Mouse (Mus musculus) small intestine, adult 2 months (tissue): ENCODE measurements around the gene Zfp772. TPM values are rescaled to one million over a fixed set of nuclear protein-coding genes. Genes with fewer than 3 reads are reported as not detected.
A peak's percentile ranks its signal among the peaks of the same experiment; 100 is the strongest.
"Not testable (repeated sequence)": the region's sequence is repeated elsewhere in the genome, so short reads cannot be mapped to it uniquely, and the experiment has no call there.

Experiments
- H3K27ac ChIP-seq: fragments of 200-500 bp; 2 replicates; pipeline ENCODE4 v1.5.1; 2012; ENCODE audit warnings: low read depth, low read length, control low read depth, inconsistent platforms; ENCODE audit not compliant: insufficient read depth
- H3K27me3 ChIP-seq: fragments of 200-500 bp; 2 replicates; pipeline ENCODE4 v1.6.1; 2012; ENCODE audit warnings: mild to moderate bottlenecking, moderate library complexity, low read length, inconsistent platforms; ENCODE audit not compliant: control insufficient read depth, insufficient read depth
- H3K36me3 ChIP-seq: fragments of 200-500 bp; 2 replicates; pipeline ENCODE4 v1.6.1; 2012; ENCODE audit warnings: mild to moderate bottlenecking, low read length, control low read depth, inconsistent platforms; ENCODE audit not compliant: control insufficient read depth, insufficient read depth
- H3K4me1 ChIP-seq: fragments of 200-500 bp; 2 replicates; pipeline ENCODE4 v1.6.1; 2012; ENCODE audit warnings: low read length, inconsistent platforms, mixed read lengths; ENCODE audit not compliant: control insufficient read depth, insufficient read depth, insufficient read length
- H3K4me3 ChIP-seq: fragments of 200-500 bp; 2 replicates; pipeline ENCODE4 v1.5.1; 2012; ENCODE audit warnings: low read depth, mild to moderate bottlenecking, control low read depth, inconsistent platforms, low read length, moderate library complexity
- CTCF ChIP-seq: fragments of 200-500 bp; IDR thresholded peaks from 2 replicates; pipeline ENCODE4 v1.5.1; 2012; ENCODE audit warnings: low read depth, mild to moderate bottlenecking, control low read depth, inconsistent platforms, low read length, moderate library complexity, mixed read lengths; ENCODE audit not compliant: insufficient replicate concordance, insufficient read length; ENCODE audit errors: extremely low read depth
- POLR2A ChIP-seq: fragments of 200-500 bp; IDR thresholded peaks from 2 replicates; pipeline ENCODE4 v1.6.1; 2012; ENCODE audit warnings: low read depth, mild to moderate bottlenecking, control low read depth, inconsistent platforms, low read length, moderate library complexity
- WGBS: fragments of 180-500 bp; shearing (Covaris S2); methylation state at CpG from one replicate; pipeline ENCODE4 v1.1.7; 2018; 5-methylcytosine and 5-hydroxymethylcytosine counted together
- polyA plus RNA-seq: library from polyadenylated mRNA; depleted of rRNA; stranded (reverse); fragments of >200 nt; gene quantifications from 2 replicates; pipeline ENCODE4 v1.2.3, GENCODE M21; 2012; rRNA removed

Gene Zfp772
- polyA plus RNA-seq = 0.32 and 0.34 TPM in 2 replicates

- not testable (repeated sequence) for H3K27me3 ChIP-seq, H3K4me1 ChIP-seq, H3K27ac ChIP-seq, H3K36me3 ChIP-seq
- WGBS = under 1% methylated on average over 24 of the region's 24 CpGs
- peak within 1 kb of the TSS; percentile 65 for H3K4me3 ChIP-seq
Observed at GRCm38 (mm10) chr7:7209313-7210151, at the start of gene Zfp772. Gene Zfp772 (minus strand): TSS chr7:7209998.

GRCm38 (mm10) chr7:7247228-7247627, 37.4 kb upstream of the Zfp772 start, which contains the start of gene Vmn2r29:
Gene Vmn2r29 (minus strand): TSS chr7:7247328.
- no CpG with 5 or more reads among the region's 1 CpGs for WGBS
- H3K4me1 ChIP-seq, H3K27ac ChIP-seq, H3K4me3 ChIP-seq, H3K27me3 ChIP-seq, H3K36me3 ChIP-seq: not testable (repeated sequence)

GRCm38 (mm10) chr7:7188191-7188942, 21.4 kb downstream of the Zfp772 start:
- Histone ChIP-seq H3K4me3 (peak overlapping the region; percentile 55), H3K4me1 (no peaks in the 10 kb centered on the region), H3K27ac (no peak overlapping the region), H3K36me3 (no peaks in the 10 kb centered on the region), H3K27me3 (no peaks in the 10 kb centered on the region)
- 8% methylated on average over 18 of the region's 18 CpGs for WGBS
- TF ChIP-seq CTCF (peak; percentile 92), POLR2A (no peak)

- H3K4me1 ChIP-seq = no peaks in the 10 kb centered on the region
- 8% methylated on average over 13 of the region's 13 CpGs for WGBS
- H3K4me3 ChIP-seq = no peak overlapping the region; the same call in 1 of the 2 replicates
- H3K27ac ChIP-seq = no peak overlapping the region
- H3K36me3 ChIP-seq = peaks cover 2% of the 10 kb centered on the region; the same call in 1 of the 2 replicates
- H3K27me3 ChIP-seq = no peaks in the 10 kb centered on the region
- TF ChIP-seq CTCF = no peak
- TF ChIP-seq POLR2A = no peak
Observed at GRCm38 (mm10) chr7:7187417-7188190, 22.2 kb downstream of the Zfp772 start.

- peaks cover 14% of the 10 kb centered on the region for H3K36me3 ChIP-seq
- H3K27me3 ChIP-seq = no peaks in the 10 kb centered on the region
- H3K27ac ChIP-seq = no peak overlapping the region
- 91% methylated on average over 1 of the region's 1 CpGs for WGBS
- no peak overlapping the region for H3K4me3 ChIP-seq
- H3K4me1 ChIP-seq = no peaks in the 10 kb centered on the region
- TF ChIP-seq CTCF (no peak), POLR2A (no peak)
Observed at GRCm38 (mm10) chr7:7185897-7186296, 23.9 kb downstream of the Zfp772 start.

- Histone ChIP-seq H3K36me3 (peaks cover 7% of the 10 kb centered on the region), H3K27ac (no peak within 1 kb of the TSS), H3K4me1 (no peaks in the 10 kb centered on the region), H3K4me3 (peak within 1 kb of the TSS; percentile 72), H3K27me3 (no peaks in the 10 kb centered on the region)
- WGBS = 2% methylated on average over 26 of the region's 26 CpGs
- TF ChIP-seq POLR2A (no peak), CTCF (peak; percentile 21; the same call in 1 of the 2 replicates)
Observed at GRCm38 (mm10) chr7:7171227-7172147, 38.3 kb downstream of the Zfp772 start, which contains the start of gene Zfp418. Gene Zfp418 (plus strand): TSS chr7:7171330.

Other genes starting within 250 kb of the Zfp772 start
- gene Aurkc, start 214.7 kb downstream of the Zfp772 start, polyA plus RNA-seq = not detected in 2 replicates
- gene Zfp954, start 88.5 kb downstream of the Zfp772 start, polyA plus RNA-seq = 4.9 and 8.5 TPM in 2 replicates
- 0.03 and 0.33 TPM in 2 replicates for gene Zfp773, start 73.2 kb downstream of the Zfp772 start, polyA plus RNA-seq
- 0.19 and 0.37 TPM in 2 replicates for gene Zfp418, start 38.7 kb downstream of the Zfp772 start, polyA plus RNA-seq
- not detected in 2 replicates for gene Vmn2r29, start 37.3 kb upstream of the Zfp772 start, polyA plus RNA-seq
- gene Gm45844, start 68.3 kb upstream of the Zfp772 start, polyA plus RNA-seq = 0.23 TPM in 1 of 2 replicates, not detected in the other
- 9.5 and 14.6 TPM in 2 replicates for gene Clcn4, start 90.9 kb upstream of the Zfp772 start, polyA plus RNA-seq
- gene Vmn2r30, start 127.6 kb upstream of the Zfp772 start, polyA plus RNA-seq = not detected in 2 replicates
- not detected in 2 replicates for gene Gm45783, start 164.6 kb upstream of the Zfp772 start, polyA plus RNA-seq
- not detected in 2 replicates for gene Vmn2r31, start 189.7 kb upstream of the Zfp772 start, polyA plus RNA-seq